Mouse (Mus musculus) regulatory T cell (primary cell): Measurements from ENCODE around the gene Tnc.

Source experiments
- in situ Hi-C: fragments of 300-600 bp; cut with MboI, MseI; formaldehyde crosslinking; loops from one replicate; pipeline ENCODE4 v1.15.1; 2025; ENCODE audit warnings: high pct_unique_total_duplicates

Gene Tnc

GRCm38 (mm10) chr4:64046831-64047493 lies at the start of gene Tnc:
Tnc (minus strand) TSS chr4:64047015.
- in situ Hi-C loops, result no loop called here

DNA sequence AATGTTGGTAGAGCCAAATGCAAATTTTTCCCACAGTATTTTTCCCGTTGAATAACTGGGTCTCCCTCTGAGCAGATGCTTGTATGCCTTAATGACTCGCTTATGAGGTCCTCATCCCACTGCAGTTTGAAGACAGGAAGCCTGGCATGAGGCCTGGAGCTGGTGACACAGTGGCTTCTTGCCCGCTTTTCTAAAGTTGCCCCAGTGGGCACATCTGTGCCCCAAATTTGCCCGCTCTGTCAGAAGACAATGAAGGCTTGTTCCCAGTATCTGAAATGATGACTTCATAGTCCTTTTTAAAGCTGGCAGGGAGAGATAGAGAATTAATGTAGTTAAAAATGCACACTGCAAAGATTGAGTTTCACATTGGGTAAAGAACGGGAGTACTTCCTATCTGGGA lies 47.4 kb upstream of the Tnc start:
- in situ Hi-C loops, result no loop called here

DNA sequence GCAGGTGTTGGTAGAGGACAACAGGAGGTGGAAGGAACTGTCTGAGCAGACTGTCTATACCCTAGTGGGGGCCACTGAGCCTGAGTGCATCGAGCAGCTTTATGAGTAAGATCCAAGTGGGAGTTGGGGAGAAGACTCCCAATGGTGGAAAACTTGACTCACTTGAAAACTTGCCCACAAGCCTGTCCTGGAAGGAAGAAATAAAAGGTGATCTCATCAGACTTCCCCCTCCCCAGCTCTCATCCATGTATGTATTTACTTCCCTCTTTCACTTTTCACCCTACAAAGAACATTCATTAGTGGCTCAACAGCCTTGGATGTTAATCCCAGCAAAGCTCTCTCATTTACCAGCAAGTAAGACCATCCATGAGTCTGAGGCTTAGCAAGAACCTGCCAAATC lies 46.0 kb upstream of the Tnc start:
- in situ Hi-C loops, result no loop called here

DNA sequence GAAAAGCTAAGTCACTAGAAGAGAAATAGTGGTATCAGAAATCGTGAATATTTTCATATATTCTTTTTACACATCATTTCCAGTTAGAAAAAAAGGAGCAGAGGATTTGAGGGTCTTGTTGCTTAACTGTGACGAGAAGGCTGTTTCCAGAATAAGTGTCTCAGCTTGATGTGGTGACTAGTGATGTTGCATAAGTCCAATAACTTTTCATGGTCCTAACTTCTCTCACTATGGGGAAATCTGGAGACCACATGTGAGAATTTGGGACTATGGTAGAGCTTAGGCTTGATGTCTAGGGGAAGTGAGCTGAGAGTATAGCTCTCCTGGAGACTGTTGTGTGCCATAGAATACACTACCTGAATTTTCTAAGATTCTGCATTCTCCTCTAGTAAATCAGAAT lies 42.6 kb upstream of the Tnc start:
- in situ Hi-C loops, result no loop called here

DNA sequence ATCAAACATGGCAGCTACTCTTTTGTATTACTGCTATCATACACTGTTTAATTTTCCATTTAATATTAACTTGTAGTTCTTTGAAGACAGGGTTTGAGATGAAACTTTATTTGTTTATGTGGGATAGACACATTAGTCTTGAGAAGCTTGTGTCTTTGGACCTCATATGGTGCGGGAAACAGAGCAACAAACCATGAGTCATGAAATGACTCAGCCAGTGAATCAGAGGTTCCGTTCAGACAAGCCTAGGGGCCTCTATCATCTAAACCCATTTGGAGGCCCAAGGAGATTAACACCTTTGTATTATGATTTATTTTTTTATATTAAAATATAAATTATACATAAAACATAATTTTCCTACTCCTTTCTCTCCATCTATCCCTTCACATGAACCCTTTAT lies 40.9 kb upstream of the Tnc start:
- in situ Hi-C loops, result no loop called here

DNA sequence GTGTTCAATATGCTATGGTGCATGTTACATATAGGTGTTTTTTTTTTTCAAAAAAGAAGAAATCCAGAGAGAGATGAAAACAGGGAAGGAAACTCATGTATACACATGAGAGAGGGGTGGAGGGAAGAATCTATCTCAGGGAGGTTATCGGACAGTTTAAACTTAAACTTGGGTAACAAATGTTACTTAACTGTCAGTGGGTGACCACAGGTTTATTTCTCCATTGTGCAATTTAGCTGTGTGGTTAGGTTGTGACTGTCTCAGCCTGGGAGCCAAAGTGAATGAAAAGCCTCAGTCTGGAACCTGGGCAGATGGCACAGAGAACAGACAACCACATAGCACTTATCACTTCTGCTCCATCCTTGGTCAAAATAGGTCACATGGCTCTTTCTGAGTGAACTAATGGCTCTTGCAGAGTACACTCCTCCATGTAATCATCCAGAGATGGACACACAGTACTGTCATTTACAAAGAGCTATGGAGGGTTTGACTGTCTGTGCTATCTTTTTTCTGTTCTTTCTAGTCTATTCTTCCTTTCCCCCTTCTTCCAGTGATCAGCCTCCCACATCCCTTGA lies 39.3 kb upstream of the Tnc start:
- in situ Hi-C loops, result no loop called here

DNA sequence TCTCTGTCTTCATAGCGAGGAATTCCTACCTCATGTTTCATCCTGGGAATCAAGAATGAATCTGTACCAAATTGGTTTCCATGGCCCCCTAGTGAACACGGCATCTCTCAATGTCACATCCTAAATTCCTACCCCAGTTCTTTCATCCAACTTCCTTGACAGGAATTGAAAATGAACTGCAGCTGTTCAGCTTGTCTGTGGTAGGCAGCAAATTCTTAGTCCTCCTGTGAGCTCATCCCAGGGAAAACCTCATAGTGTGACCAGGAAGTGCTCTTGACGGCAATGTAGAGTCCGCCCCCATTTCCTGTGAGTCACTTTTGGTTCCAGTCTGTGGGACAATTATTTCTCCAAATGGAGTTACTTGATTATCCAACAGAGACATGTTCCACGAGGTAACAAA lies 37.0 kb upstream of the Tnc start:
- in situ Hi-C loops, result no loop called here

DNA sequence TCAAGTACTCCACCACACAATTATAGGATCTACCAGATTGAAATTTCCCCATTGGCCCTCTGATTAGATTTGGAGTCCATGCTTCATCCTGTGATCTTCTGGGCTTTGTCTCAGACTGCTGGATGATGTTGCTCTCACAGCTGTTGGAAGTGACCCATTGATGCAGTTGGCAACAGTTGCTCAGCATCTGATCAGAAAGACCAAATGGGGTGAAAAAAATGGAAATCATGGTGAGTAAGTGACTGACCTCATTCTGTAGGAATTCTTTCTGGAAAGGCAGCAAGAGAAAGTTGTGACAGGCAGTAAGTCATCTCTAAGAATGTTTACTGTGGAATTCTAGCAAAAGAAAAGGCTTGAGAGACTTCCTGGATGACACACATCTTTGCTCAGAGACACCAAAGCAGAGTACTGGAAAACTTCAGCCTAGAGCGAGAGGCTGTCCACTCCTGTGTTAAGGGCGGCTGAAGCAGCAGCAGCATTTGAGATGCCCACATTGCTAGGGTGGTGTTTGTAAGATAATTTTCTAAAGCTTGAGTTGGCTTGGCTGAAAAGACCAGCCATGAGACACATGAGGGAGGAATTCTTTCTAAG lies 31.3 kb upstream of the Tnc start:
- in situ Hi-C loops, result no loop called here

DNA sequence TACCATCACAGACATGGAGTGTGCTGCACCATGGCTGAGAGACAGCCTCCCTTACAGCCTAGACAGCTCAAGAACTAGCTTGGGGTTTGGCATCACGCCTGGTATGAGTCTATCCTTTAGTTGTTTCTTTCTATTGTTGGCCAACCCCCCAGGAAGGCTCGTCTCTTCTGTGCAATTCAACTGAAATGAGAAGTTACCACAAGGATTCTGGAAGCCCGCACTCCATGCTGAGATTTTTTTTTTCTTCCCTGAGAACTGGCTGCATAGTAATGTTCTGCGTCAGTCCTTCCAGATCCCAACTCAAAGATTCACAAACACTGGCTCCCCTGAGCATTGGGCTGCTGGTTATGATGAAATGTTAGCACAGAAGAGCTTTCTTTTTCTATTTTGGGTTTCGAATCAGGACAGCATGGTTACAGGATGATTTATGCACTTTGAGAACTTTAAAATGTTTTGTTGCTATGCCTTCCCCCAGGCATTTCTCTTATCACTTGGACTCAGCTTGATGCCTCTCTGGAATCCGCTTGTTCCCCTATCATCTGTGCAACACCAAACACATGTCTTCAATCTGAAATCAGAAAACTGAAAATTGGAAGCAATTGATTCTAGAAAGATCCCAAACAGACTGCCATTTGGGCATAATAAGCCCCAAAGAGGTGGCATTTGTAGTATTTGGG lies 29.7 kb upstream of the Tnc start:
- in situ Hi-C loops, result no loop called here

- in situ Hi-C loops, result no loop called here
These were observed 27.9 kb upstream of the Tnc start for GRCm38 (mm10) chr4:64074725-64075124.

GRCm38 (mm10) chr4:64067394-64067793 lies 20.6 kb upstream of the Tnc start:
- in situ Hi-C loops, result no loop called here

DNA sequence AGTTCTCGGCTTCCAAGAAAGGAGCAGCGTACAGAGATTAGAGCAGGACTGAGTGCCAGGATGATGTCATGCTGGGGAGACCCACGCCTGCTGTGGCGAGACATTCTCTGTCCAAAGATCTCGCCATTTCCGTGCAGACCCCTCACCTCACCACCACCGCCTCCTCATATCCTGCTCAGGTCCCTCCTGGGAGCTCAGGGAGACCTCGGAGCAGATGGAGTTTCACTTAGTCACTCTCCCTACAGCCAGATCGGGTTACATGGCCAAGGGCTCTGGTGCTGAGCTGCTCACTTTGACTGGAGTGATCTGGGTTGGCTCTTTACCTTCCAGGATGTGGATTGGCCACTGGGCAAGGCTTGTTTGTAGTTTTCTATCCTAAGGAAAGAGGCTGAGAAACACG lies 18.5 kb upstream of the Tnc start:
- in situ Hi-C loops, result no loop called here

GRCm38 (mm10) chr4:64058856-64059231 lies 12.0 kb upstream of the Tnc start:
- in situ Hi-C loops, result no loop called here

- in situ Hi-C loops, result no loop called here
These were observed 11.4 kb upstream of the Tnc start for GRCm38 (mm10) chr4:64058048-64058855.

DNA sequence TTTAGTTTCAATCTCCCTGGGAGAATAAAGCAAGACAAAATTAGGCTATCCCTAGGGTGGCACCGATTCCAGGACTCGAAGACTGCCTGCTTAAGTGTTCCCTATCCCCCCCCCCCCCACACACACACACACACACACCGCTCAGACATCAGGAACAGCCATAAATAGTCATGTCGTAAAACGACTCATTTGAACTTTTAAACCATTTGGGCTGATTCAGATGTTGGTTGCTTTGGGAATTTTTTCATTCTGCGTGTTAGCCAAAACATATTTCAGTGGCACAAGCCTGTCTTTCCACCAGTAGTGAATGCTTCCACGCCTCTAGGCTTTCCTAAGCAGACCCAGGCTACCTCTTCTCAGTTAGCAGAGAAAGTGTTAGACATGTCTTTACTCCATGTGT lies 1.4 kb upstream of the Tnc start:
- in situ Hi-C loops, result no loop called here

DNA sequence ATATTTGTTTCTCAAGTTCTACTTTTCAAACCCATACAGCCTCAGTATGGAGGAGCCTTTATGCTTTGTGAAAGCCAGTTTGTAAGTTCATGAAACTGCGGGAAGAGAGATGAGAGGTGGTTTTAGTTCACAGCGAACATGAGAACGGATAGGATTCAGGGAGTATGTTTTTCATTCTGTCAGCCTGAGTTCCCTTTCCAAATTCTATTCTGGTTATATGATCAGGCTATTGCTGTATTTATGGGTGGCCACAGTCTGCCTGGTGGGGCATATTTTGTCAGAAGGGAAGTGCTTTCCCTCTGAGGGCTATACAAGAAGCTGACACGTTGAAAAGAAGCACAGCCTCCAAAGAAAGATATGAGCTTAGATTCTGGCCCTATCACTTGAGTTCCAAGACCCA lies 2.9 kb downstream of the Tnc start:
- in situ Hi-C loops, result no loop called here

DNA sequence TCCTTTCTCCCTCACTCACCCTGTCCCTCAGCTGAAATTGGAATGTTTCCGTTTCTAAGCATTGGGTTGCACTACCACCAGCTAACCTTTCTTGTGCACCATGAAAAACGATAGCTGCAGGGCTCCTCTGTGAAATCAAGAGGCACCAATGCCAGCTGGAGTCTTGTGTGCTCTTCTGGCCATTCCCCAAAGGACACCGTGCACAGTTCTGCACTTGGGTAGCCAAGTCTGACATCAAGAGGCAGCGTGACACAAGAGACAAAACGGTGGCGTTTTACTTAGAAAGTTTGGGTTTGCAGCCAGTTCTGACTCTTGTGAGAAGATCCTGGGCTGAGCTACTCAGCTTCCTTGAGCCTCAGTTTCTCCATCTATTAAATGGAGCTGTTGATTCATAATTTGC lies 3.4 kb downstream of the Tnc start:
- in situ Hi-C loops, result no loop called here

DNA sequence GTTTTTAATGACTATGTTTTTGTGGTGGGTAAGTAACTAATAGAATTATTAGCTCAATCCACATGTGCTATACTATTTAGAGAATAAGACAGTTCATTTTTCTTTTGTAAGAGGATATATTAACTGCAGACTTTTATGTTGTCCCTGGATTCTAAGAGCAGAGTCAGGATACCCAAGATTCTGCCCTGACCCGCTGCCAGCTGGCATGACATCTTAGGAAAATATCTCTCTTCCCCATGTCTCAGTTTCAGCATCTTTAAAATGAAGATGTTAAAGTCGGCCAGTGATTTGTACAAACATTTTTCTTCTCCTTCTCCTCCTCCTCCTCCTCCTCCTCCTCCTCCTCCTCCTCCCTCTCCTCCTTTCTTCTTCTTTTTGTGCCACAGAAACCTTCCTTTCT lies 7.7 kb downstream of the Tnc start:
- in situ Hi-C loops, result no loop called here

GRCm38 (mm10) chr4:64037513-64037912 lies 9.3 kb downstream of the Tnc start:
- in situ Hi-C loops, result no loop called here

- in situ Hi-C loops, result no loop called here
These were observed 12.1 kb downstream of the Tnc start for GRCm38 (mm10) chr4:64034724-64035123.

GRCm38 (mm10) chr4:64033191-64033590 lies 13.6 kb downstream of the Tnc start:
- in situ Hi-C loops, result no loop called here

DNA sequence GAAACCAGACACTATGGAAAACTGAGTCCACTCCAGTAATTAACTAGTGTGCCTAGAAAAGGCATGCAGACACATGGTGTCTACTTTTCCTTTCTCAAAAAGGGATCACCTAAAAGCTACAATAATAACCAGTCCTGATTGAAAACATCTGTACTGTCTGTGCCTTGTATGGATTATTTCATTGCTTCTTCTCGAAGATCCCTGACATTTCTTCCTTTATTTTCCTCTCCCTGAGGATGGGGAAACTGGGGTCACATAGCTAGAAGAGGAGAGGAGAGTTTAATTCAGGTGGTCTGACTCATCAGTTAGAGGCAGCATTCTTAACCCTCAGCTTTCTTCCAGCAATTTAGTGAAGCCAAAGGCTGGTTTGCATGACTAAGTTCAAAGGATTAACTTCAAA lies 17.3 kb downstream of the Tnc start:
- in situ Hi-C loops, result no loop called here
